Mouse (Mus musculus): ENCODE results near the gene Kirrel2.

Kirrel2 gene

DNA sequence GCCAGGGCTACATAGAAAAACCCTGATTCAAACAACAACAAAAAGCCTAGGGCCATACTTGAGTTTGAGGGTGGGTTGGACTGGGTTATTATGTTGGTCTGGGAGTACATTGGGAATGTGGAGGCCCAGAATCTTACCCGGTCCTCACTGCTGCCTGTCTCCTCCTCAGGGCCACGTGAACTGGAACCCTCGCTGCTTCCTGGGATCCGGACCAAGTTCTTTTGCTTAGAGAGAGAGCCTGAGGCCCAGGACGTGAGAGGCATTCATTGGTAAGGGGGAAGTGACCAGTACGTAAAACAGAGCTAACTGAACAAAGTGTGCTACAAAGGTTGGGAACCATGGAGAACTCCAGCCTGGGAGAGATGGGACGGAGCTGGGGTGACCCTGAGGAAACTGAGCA is 7.2 kb downstream of the Kirrel2 start:
- DNase-seq (ENCODE audit: low spot score in 2 of 2) = no peak

DNA sequence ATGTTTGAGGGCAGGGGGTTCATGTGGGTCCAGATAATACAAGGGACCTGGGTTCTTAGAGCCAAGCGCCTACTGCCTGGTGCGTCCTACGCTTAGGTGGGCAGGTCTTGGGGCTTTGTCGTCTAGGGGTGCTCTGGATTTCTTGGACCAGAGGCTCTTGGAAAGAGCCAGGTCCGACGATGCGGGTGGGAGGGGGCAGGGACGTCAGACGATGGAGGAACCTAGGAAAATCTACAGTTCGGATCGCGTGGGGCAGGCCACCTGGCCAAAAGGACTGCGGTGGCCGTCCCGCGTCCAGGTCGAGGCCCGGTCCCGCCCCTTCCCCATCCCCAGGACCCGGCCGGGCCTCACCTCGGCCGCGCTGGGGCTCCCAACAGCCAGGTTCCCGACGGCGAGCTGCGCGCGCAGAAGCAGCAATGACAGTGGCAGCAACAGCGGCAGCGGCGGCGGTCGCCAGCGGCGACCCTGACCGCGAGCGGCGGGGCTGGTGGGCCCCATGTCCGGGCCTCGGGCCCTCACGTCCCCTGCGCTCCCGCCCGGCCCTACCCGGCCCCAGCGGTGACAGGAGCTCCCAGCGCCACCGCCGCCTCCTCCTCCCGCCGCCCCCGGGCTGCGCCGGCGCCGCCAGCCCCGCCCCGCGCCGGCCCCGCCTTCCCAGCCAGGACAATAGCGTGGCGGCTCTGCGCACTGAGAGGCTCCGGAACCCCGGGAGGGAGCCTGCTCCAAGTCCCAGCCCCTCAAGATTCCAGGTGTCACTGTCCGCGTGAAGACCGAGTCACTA is 12.3 kb downstream of the Kirrel2 start, which contains the start of gene Aplp1:
Aplp1 (minus strand) TSS at position 565 of the 781 bp plus-strand sequence.
- DNase-seq (ENCODE audit: low spot score in 2 of 2) = peak in 1 of 2 experiments; percentile 67

DNA sequence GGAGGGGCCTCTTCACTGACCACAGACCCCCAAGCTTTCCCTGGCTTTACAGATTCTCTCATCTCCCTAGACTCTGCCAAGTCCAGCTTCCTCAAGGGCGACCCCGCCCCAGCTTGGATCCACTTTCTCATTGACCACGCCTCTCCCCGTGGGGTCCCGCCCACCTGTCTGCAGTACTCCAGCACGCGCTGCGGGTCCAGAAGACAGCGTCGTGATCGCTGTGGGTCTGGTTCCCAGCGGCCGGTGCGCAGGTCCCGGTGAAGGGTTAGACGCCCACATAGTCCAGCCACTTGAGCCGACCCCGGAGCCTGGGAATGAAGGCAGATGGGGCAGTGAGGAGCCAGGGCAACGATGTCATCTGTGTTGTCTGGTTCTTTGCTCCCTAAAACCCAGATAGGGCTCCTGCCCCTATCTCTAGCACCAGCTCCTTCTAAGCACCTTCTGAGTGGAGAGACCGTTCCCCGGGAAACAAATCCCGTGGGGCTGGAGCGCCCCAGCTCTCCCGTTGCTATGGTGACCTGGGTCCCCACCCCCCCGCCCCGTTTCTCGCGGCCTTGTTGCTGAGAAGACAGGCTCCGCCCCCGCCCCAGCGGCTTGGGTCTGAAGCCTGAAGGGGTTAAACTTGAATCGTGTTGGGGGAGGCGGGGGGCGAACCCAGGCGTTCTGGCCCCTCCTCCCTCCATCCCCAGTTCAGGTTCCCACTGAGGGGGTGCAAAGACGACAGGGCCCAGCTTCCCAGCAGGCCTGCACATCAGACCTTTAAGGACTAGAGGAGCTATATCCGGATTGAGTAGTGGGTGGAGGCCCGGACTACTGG is 13.1 kb downstream of the Kirrel2 start:
- DNase-seq (ENCODE audit: low spot score in 2 of 2) = peak; percentile 63 to 72

DNA sequence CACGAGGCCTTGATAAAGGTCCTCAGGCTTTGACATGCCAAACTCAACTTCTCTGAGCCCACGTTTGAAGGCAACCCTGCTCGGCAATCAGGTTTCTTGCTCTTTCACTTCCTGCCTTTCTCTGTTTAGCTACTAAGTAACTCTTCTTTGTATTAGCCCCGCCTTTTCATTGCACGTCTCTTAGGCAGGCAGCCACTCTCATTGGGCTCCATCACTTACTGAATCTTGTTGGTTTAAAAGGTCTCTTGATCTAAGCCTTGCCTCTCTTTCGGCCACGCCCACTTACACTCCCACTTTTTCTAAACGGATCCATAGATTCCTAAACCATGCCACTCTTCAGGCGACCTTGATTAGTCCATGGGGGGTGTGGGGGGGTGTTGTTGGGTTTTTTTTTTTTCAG is 13.8 kb downstream of the Kirrel2 start:
- DNase-seq (ENCODE audit: low spot score in 2 of 2) = no peak

DNA sequence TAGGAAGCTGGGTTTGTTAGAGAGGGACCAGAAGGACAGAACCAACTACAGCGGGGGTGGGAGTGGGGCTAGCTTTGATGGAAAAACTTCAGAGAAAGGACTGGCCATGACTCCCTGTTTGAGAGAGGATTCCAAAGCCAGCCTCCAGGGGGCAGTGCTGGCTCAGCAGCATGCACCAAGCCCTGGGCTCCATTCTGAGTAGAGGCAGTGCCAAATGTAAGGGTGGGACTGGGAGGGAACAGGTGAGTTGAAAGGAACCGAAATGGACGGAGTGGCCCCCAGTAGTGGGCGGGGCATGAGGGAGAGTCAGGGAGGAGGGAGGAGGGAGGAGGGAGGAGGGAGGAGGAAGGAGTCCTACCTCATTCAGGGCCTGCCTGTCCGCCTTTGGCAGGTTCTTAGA is 16.8 kb downstream of the Kirrel2 start:
- DNase-seq (ENCODE audit: low spot score in 2 of 2) = peak in 1 of 2 experiments; percentile 43

DNA sequence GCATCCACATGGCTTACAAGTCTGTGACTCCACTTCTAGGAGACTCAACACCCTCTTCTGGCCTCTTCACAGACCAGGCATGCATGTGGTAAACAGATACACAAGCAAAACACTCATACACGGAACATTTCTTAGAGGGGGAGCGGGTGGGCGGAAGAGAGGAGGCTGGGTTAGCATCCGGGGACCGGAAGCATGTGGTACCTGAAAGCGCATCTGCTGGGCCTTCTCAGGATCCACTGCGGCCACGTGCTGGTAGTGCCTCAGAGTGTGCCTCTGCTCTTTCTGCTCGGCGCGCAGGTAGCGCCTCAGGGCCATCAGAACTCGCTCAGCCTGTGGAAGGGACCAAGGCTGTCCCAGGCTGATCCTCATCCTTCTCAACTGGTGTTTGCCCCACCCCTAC is 17.8 kb downstream of the Kirrel2 start:
- DNase-seq (ENCODE audit: low spot score in 2 of 2) = no peak

DNA sequence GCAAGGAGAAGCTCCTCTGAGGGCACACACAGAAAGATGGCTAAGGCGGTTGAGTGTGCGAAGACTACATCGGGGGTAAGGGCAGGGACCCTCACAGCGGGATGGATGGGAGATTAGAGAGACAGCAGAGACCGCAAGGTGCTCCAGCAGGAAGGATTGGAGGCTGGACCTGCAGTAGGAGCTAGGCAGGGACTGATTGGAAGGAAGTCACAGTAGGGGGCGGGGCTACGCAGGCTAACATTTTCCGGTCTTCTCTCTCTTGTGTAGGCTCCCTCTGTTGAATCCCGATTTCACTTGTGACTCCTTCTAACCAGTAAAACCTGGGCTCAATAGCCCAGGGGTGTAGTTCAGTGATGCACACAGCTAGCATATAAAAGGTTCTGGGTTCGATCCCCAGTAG is 20.6 kb downstream of the Kirrel2 start:
- no peak for DNase-seq (ENCODE audit: low spot score in 2 of 2)

DNA sequence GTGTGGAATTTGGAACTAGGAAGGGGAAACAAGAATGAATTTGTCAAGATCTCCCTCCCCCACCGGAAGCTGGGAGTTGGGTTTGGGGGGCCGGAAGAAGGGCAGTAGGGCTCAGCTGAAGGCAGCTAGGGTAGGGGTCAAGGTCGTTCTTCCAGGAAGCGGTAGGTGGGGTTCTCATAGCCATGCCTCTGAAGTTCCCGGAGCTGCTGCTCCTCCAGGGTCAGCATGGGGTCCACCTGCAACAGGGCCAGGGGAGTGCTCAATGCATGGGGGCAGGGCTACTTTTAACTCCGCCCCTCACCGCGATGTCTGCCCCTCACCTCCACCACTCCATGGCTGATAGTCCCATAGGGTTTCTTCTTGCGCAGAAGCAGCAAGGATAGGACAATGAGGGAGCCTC is 22.3 kb downstream of the Kirrel2 start:
- DNase-seq (ENCODE audit: low spot score in 2 of 2) = no peak

DNA sequence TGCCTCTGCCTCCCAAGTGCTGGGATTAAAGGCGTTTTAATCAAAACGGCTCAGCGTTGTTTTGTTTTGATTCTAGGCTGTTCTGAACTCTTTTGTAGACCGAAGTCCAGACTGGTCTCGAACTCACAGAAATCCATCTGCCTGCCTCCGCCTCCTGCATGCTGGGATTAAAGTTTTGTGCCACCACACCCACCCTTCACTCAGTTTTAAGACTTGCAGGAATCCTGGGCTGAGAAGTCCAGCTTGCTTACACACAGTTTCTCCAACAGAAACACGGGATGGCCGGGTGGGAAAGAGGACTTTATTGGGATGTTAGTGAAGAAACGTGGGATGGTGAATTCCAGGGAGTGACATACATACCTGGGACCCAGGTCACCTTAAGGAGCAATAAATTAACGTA is 22.8 kb downstream of the Kirrel2 start:
- DNase-seq (ENCODE audit: low spot score in 2 of 2) = no peak

DNA sequence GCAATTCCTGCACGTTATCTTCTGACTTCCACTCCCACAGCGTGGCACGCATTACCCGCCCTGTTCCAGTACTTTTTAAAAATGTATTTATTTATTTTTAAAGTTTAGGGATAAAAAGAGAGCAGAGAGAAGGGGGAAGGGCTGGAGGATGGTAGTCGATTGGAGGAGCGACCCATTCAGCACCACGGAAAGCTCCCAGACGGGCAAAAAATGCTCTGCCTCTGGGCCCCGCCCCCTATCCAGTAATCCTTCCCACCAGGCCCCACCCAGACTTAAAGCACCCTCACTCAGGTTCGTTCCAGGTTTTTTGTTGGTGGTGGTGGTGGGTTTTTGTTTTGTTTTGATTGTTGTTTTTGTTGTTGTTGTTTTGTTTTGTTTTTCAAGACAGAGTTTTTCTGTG is 23.3 kb downstream of the Kirrel2 start:
- DNase-seq (ENCODE audit: low spot score in 2 of 2) = no peak

DNA sequence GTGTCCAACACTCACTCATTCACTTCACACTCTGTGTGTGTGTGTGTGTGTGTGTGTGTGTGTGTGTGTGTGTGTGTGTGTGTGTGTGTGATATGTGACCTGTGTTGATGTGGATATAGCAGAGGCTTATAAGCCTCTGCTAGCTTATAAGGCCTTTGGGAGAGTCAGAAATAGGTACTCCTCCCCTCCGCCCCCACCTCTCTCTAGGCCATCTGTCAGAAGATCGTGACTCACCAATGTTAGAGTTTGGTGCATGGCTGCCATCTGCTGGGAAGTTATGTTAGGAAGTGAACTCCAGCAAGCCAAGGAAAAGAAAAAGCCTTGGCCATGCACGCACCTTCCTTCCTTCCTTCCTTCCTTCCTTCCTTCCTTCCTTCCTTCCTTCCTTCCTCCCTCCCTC is 25.7 kb downstream of the Kirrel2 start:
- DNase-seq (ENCODE audit: low spot score in 2 of 2) = peak; percentile 75

DNA sequence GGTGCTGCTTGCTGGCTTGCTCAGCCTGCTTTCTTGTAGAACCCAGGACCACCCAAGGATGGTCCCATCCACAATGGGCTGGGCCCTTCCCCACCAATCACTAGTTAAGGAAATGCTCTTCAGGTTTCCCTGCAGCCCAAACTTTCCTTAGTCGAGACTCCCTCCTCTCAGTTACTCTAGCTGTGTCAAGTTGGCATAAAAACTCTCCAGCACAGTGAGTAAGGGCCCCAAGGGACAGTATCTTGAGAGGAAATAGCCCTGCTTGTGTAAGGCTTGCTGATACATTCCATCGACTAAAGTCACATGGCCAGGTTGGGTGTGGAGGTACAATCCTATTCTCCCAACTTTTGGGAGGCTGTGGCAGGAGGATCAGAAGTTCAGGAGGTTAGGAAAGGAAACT is 27.3 kb downstream of the Kirrel2 start:
- DNase-seq (ENCODE audit: low spot score in 2 of 2) = no peak

DNA sequence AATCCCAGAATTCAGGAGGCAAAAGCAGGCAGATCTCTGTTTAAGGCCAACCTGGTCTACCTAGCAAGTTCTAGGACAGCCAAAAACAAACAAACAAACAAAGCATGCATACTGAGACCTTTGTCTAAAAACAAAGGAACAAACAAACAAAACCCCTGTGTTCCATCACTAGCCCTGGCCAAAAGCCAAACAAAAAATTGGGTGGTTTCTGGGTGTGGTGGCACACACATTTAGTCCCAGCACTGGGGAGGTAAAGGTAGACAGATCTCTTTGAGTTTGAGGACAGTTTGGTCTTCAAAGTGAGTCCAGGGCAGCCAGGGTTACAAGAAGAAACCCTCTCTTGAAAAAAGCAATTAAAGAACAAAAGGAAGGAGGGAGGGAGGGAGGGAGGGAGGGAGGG is 28.2 kb downstream of the Kirrel2 start:
- no peak for DNase-seq (ENCODE audit: low spot score in 2 of 2)

DNA sequence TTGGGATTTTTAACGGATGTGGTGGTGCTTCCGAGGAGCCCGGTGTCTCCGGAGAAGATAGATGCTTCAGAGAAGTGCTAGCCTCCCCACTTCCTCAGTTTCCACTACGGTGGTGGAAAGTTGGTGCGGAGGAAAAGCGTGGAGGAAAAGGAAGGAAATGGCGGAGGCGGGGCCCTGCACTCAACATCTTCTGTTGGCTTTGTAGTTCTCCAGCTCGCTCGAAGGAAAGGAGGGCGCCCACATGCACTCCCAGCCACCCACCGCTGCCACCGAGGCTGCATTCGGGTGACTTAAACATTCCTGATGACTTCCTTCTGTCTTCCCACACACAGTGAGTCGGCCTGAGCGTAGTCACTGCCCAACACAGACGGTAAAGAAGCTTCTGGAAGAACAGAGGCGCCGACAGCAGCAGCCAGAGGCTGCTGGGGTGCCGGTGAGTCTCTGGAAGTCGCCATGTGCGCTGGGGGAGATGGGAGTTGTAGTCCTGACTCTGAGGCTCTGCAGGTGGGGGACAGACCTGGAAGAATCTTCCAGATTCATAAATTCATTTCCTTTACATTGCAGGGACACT is 34.3 kb downstream of the Kirrel2 start:
- DNase-seq (ENCODE audit: low spot score in 2 of 2) = peak in 1 of 2 experiments; percentile 37

DNA sequence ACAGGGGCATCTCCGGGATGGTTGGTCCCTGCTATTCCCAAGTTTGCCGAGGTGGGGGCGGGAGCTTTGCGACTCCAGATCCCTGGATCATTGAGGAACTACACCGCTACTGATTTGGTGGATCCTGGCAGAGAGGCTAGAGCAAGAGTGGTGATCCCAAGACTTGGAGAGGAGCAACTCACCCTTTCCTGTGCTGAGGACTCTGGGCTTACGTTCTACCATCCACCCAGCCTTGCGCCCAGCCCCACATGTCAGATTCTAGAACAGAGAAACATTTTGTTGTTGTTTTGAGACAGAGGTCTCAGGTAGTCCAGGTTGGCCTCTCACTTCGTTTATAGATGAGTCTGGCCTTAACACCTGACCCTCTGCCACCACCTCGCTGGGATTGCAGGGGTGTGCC is 34.9 kb downstream of the Kirrel2 start:
- DNase-seq (ENCODE audit: low spot score in 2 of 2) = no peak

DNA sequence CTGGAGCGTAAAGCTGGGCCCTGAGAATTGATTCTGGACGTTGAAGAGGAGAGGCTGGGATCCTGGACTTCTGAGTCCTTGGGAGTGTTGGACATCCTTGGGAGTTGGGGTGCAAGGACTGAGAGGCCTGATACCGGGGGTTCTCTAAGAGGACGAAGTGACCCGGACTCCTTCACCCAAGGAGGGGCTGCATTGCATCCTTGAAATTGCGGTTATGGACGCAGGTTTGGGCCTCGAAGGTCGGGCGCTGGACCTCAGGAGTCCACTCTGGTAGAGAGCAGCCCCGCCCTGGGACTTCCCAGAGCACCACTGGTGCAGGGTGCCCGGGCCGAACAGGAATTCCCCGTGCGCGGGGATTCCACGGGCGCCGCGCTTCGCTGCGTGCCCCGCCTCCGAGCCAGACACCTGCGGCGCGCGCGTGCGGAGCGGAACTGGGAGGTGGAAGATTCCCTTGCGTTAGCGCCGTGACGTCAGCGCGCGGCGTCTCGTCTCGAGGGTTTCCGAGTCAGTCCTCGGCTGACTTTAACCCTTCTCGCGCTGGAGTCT is 35.5 kb downstream of the Kirrel2 start:
- DNase-seq (ENCODE audit: low spot score in 2 of 2) = peak; percentile 85 to 91

DNA sequence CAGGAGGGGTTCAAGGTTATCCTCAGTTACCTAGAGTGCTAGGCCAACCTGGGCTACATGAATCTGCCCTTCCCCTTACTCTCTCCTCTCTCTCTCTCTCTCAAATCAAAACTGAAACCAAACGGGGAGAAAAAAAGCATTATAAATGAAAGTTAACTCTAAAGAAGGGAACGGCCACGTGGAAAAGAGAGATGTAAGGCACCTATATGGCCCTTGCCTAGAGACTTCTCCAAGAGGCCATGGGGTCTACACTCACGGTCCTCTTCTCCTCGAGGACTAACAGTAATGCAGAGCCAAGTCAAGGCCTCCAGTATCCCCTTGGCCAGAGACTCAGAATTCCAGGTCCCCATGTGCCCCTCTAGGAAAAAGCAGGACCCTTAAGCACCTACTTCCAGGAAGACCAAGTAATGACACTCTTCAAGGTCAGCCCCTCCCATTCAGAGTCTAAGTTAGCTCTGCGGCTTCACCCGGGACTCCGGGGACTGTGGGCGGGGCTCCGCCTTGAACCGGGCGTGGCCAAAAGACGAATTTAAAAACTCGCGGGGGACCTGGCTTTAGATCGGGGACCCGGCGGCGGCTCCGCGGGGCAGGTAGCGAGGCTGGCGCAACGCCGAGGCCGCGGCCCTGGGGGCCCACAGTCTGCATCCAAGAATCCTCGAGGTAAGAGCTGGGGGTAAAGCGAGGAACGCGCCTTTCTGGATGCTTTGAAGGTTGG is 36.2 kb downstream of the Kirrel2 start, which contains the start of gene Nfkbid:
Nfkbid (plus strand) TSS at position 558 of the 715 bp plus-strand sequence.
- peak in 1 of 2 experiments; percentile 58 for DNase-seq (ENCODE audit: low spot score in 2 of 2)

DNA sequence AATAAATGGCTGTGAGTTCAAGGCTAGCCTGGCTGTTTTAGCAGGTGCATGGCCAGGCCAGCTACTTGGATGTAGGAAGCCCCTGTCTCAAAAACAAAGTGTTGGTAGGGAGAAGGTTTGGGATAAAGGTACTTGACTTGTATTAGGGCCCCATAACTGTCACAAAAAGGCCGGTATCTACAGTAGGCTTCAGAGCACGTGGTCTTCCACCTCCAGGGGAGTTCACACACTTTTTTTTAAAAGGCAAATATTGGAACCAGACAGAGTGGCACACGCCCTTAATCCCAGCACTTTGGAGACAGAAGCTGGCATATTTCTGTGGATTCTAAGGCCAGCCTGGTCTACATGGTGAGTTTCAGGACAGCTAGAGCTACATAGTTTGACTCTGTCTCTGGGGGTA is 36.8 kb downstream of the Kirrel2 start:
- no peak for DNase-seq (ENCODE audit: low spot score in 2 of 2)

DNA sequence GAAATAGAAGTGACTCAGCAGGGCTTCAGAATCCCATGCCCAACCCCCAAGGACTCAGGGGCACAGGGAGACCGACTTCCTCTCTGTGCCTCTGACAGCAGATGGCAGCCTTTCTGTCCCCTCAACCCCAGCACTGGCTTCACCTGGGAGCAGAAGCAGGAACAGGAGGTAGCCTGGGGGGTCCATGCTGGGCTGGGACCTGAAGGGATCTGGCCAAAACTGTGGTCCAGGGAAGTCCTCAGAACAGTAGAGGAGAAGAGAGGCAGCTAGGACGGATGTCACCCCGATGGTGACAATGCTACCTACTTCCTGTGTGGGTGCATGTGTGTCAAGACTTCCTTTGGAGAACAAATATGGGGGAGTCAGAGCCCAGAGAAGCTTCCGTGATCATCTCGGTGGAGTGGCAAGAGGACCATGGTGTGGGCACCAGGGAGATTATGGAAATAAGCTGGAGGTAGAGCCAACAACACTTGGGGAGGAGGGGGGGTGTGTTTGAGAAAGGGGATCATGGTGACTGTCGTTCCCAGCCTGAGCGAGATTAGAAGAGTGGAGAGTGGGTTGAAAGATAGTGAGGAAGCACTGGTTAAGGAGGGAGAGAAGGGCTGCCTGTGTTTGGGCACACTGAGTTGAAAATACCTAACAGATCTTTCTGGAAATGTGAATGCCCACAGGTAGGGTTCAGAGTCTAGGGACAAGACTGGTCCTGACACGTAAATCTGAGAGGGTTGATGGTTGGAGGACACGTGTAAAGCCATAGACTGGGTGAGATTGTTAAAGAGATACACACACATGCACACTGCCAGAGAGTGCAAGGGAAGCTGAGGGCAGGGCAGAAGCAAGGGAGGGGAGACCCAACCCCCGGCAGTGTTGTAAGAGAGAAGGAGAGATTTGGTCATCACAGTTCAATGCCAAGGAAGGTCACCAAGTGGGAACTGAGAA is 37.7 kb downstream of the Kirrel2 start, which contains the start of gene Hcst:
Hcst (minus strand) TSS at position 294 of the 939 bp plus-strand sequence.
- no peak for DNase-seq (ENCODE audit: low spot score in 2 of 2)

DNA sequence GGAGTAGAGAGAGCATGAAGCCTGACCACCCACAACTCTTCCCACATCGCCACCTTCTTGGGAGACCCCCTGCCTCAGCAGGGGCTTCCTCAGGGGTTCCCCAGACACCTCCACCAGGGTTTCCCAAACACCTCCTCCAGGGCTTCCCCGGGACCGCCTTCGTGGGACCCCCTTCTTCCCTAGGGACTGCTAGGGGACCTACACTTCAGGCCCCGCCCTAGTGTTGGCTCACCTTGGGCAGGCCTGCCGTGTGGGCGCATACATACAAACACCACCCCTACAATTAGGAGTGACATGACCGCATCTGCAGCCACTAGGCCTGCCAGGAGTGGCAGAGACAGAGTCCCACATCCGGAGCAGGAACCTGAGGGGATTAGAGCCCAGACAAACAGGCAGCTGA is 39.6 kb downstream of the Kirrel2 start:
- DNase-seq (ENCODE audit: low spot score in 2 of 2) = no peak

Measured in frontal cortex, postnatal 14 days (tissue).